Mouse (Mus musculus): ENCODE measurements around the gene Cdk2ap2. TPM values are rescaled to one million over a fixed set of nuclear protein-coding genes. Genes with fewer than 3 reads are reported as not detected.
A peak's percentile ranks its signal among the peaks of the same experiment; 100 is the strongest.

The Cdk2ap2 gene
- total RNA-seq, 4 experiments from 2014 or later: 100 to 146 (median 129) TPM

DNA sequence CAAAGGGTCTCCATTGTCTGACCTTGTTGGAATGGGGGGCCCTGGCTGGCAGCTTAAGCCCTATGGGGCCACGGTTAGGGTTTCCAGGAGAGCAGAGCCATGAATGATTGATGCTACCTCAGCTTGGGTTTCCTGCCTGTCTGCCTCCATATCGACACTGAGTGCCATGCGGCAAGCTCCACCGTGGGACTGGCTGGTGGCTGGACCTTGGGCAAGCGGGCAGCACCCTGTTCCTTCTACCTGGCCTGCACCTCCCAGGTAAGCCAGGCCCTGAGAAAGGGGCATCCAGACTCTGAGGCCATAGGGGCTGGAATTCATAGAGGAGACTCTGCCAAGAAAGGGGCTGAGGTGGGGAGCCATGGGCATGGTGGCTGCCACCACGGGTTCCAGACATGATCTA, 43.2 kb downstream of the Cdk2ap2 start:
- no peak for DNase-seq

DNA sequence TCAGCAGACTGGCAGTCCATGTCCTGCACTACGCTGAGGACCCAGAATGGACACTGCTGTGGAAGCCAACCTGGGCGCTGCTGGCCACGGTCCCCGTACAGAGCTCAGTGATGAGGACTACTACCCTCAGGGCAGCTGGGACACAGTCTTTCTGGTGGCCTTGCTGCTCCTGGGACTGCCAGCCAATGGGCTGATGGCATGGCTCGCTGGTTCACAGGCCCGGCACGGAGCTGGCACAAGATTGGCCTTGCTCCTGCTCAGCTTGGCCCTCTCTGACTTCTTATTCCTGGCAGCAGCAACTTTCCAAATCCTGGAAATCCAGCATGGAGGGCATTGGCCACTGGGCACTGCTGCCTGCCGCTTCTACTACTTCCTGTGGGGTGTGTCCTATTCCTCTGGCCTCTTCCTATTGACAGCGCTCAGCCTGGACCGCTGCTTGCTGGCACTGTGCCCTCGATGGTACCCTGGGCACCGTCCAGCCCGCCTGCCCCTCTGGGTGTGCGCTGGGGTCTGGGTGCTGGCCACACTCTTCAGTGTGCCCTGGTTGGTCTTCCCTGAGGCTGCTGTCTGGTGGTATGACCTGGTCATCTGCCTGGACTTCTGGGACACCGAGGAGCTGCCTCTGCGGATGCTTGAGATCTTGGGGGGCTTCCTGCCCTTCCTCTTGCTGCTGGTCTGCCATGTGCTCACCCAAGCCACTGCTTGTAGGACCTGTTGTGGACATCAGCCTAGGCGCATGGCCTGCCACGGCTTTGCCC, 45.6 kb downstream of the Cdk2ap2 start:
- no peak for DNase-seq

DNA sequence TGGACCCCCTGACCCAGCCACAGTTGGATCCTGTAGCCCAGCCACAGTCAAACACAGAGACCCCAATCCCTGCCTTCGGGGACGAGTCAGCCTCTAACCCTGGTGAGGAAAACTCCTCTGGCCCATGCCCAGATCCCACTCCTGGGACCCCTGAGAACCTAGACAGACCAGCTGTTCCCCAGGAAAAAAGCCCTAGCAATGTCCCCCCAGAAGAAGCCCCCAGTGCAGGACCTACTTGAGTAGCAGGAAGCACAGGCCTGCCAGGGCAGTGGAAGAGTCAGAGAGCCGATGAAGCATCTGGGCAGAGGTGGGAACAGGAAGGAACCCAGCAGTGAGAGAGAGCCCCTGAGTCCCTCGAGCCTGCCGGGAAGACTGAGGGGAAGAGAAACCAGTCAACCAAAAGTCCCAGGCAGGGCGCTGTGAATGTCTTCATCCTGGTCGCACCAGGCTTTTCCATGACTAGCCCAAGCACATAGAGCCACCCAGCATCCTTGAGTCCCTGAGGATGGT, 46.8 kb downstream of the Cdk2ap2 start, which contains the start of gene Cabp4:
Gene Cabp4 (minus strand): TSS at position 275 of the 510 bp plus-strand sequence.
- DNase-seq: no peak

DNA sequence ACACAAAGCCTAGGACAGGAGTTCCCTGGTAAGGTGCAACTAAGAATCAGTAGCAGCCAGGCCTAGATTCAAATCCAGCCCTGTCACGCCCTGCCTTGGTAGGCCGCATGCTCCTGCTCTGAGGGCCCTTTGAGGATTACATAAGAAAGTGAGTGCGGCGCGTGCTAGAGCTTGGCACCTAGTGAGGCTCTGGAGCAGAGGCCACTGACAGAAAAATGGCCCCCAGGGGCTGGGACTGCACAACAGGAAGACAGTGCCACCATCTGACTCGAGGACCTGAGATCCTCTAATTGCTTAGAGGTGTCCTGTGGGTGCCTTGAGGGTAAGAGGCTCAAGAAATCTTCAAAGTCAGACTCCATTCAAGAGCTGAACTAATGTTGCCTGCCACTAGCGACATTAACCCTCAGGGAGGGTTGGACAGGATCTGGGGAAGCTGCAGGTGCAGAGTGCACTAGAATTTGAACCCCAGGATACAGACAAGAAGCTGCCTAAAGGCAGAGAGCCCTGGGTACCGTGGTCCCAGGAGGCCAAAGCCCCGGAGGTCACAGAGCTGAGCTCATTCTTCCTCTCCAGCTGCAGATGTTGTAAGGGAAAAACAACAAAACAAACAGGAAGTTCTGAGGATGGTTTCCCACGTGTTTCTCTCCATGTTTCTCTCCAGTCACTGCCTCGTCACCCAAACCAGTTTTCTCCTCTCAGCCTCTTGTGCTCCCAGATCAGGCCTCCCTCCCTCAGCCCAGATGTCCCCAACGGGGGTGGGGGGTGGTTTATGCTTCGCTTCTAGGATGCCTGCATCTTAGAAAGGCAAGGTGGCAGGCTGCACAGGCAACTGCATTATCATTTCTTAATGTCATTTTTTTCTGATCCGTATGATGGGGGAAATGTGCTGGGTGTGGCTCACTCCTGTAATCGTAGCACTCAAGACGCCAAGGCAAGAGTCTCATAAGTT, 47.8 kb downstream of the Cdk2ap2 start:
- no peak for DNase-seq

DNA sequence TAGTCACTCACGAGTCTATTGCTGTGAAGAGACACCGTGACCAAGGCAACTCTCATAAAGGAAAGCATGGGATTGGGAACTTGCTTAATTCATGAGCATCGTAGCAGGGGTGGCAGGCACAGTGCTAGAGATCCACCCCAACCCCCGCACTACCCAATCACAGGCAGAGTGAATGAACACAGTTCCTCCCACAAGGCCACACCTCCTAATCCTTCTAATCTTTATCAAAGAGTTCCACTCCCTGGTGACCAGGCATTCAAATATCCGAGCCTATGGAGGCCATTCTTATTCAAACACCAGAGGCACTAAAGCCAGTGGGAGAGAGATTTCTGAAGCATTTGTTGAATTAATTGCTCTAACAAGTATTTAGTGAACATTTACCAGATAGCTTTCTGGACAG, 49.0 kb downstream of the Cdk2ap2 start:
- DNase-seq: no peak

DNA sequence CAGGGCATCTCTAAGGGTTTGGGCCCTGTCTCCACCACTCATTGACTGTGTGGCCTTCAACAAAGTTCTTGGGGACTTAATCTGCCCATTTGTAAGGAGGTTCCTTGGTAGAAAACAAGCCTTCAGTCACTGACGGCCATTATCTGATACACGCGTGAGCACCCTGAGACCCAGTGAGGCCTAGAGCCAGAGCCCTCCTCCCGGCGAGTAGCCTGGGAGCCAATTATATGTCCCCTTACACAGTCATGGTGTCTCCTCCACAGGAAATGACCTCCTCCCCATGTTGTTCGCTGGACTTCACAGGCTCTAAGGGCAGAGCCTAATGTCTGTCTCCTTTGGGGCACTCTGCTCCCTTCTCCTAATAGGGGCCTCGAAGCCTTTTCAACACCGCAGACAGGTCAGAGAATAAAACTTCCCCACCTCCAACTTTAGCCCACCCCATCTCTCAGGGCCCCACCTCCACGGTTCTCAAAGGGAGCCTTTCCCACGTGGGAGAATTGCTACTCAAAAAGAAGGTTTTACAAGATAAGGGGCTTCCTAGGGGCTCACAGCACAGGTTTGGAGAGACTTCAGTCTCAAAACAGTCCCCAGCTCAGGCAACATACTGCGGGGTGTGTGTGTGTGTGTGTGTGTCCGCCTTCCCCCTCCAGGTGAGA, 49.5 kb downstream of the Cdk2ap2 start:
- no peak for DNase-seq

DNA sequence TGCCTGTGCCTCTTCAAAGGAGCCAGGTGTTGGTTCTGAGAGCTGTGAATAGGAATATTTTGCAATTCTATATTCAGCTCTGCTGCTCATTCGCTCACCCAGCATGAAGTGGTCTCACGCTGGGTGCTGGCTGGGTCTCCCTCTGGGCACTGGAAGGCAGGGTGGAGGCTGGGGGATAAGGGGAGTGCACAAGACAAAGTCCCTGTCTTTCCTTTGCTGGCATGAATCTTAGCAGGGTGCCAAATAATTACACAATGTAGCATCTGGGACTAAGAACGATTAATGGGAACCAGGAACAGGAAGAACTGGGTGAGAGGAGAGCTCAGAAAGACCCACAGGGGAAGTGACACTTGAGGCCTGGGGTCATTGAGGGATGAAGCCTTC, 50.0 kb downstream of the Cdk2ap2 start:
- no peak for DNase-seq

DNA sequence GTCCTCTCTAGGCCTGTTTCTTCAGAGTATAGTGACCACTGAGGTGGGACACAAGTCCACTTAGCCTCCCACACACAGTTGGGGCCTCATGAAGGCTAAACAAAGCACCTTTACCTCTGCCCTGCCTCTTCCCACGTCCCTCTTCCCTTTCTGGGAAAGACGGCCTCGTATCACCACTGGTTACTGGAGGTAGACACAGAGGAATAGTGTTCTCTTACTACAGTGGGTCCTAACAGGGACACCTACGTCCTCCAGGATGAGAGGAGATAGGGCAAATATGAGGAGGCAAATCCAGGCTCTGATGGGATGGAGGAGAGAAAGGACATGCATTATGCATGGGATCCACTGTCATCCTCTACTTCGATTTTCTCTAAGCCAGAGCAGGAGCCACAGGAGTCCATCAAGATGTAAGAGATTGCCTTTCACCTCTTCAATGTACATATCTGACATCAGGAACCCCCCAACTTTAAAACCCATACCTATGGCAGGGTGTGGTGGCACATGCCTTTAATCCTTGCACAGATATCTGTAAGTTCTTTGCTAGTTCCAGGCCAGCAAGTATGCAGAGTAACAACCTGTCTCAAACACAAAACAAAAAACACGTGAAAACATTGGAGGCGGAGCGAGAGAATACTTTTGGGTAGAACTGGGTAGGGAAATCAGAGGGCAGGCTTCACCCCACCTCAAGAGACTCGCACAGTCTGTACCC, 51.0 kb downstream of the Cdk2ap2 start:
- no peak for DNase-seq

DNA sequence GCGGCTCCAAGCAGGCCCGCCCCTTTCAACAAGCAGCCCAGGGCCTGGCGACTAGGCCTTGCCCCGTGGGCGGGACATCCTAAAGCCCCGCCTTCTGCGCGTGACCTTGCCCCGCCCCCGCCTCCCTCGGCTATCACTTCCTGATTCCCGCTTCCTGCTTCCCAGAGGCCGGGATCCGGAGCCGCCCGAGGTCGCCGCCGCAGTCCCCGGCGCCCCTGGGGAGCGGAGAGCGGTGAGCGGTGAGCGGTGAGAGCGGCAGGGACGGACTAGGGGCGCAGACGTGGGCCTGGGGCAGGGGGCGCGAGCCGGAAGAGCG, 51.5 kb downstream of the Cdk2ap2 start, which contains the start of gene Coro1b:
Gene Coro1b (plus strand): TSS at position 129 of the 316 bp plus-strand sequence.
- DNase-seq: peak; percentile 96

Other genes starting within 250 kb of the Cdk2ap2 start
- gene Chka, start 245.4 kb upstream of the Cdk2ap2 start, total RNA-seq (2022): 100 to 1,000 TPM in 1 of 4 experiments, 10 to 100 TPM in 3; 69.8 to 329 (median 93.5) TPM
- gene Tcirg1, start 190.0 kb upstream of the Cdk2ap2 start, total RNA-seq (2022): 100 to 1,000 TPM in 2 of 4 experiments, 10 to 100 TPM in 2; 55.6 to 133 (median 95.0) TPM
- gene Ndufs8, start 184.4 kb upstream of the Cdk2ap2 start, total RNA-seq (2022): 100 to 1,000 TPM; 241 to 358 (median 291) TPM
- 100 to 1,000 TPM in 2 of 4 experiments, 10 to 100 TPM in 2; 35.5 to 262 (median 145) TPM for gene Aldh3b1, start 167.4 kb upstream of the Cdk2ap2 start, total RNA-seq (2022)
- 10 to 100 TPM; 69.4 to 85.5 (median 71.5) TPM for gene Unc93b1, start 162.0 kb upstream of the Cdk2ap2 start, total RNA-seq (2022)
- gene Aldh3b3, start 138.5 kb upstream of the Cdk2ap2 start, total RNA-seq (2022): 1 to 10 TPM in 2 of 4 experiments, under 1 TPM in 2; 0.11 to 1.5 (median 0.88) TPM
- gene Aldh3b2, start 124.9 kb upstream of the Cdk2ap2 start, total RNA-seq (2022): 10 to 100 TPM in 2 of 4 experiments, 1 to 10 TPM in 2; 4.5 to 15.8 (median 9.7) TPM
- gene Acy3, start 110.6 kb upstream of the Cdk2ap2 start, total RNA-seq (2022): 10 to 100 TPM; 17.9 to 37.7 (median 23.4) TPM
- not detected for gene Tbx10, start 104.4 kb upstream of the Cdk2ap2 start, total RNA-seq (2022)
- gene Nudt8, start 96.6 kb upstream of the Cdk2ap2 start, total RNA-seq (2022): 10 to 100 TPM; 22.8 to 27.3 (median 24.7) TPM
- 1 to 10 TPM in 3 of 4 experiments, under 1 TPM in 1; 0.61 to 1.7 (median 1.3) TPM for gene Gm49405, start 96.6 kb upstream of the Cdk2ap2 start, total RNA-seq (2022)
- gene Doc2g, start 93.9 kb upstream of the Cdk2ap2 start, total RNA-seq (2022): 1 to 10 TPM; 1.5 to 2.5 (median 1.7) TPM
- 100 to 1,000 TPM; 235 to 340 (median 280) TPM for gene Ndufv1, start 84.4 kb upstream of the Cdk2ap2 start, total RNA-seq (2022)
- gene Gstp1, start 59.2 kb upstream of the Cdk2ap2 start, total RNA-seq (2022): 100 to 1,000 TPM; 366 to 409 (median 394) TPM
- 10 to 100 TPM; 45.4 to 79.1 (median 67.8) TPM for gene Gstp2, start 51.2 kb upstream of the Cdk2ap2 start, total RNA-seq (2022)
- gene Gstp3, start 37.6 kb upstream of the Cdk2ap2 start, total RNA-seq (2022): 1 to 10 TPM in 1 of 4 experiments, under 1 TPM in 3; 0.56 to 1.1 (median 0.77) TPM
- not detected for gene Cabp2, start 15.6 kb upstream of the Cdk2ap2 start, total RNA-seq (2022)
- 100 to 1,000 TPM in 1 of 4 experiments, 10 to 100 TPM in 3; 57.1 to 119 (median 84.1) TPM for gene Pitpnm1, start 2.8 kb downstream of the Cdk2ap2 start, total RNA-seq (2022)
- 100 to 1,000 TPM; 129 to 143 (median 134) TPM for gene Aip, start 28.7 kb downstream of the Cdk2ap2 start, total RNA-seq (2022)
- under 1 TPM in 2 of 4 experiments, not detected in 2; 0.06 to 0.08 TPM for gene Gpr152, start 42.6 kb downstream of the Cdk2ap2 start, total RNA-seq (2022)
- gene Cabp4, start 46.9 kb downstream of the Cdk2ap2 start, total RNA-seq (2022): under 1 TPM; 0.23 to 0.59 (median 0.39) TPM
- gene Coro1b, start 51.4 kb downstream of the Cdk2ap2 start, total RNA-seq (2022): 100 to 1,000 TPM; 174 to 210 (median 184) TPM
- gene Ptprcap, start 56.4 kb downstream of the Cdk2ap2 start, total RNA-seq (2022): 1 to 10 TPM; 2.2 to 4.4 (median 3.4) TPM
- gene Rps6kb2, start 66.2 kb downstream of the Cdk2ap2 start, total RNA-seq (2022): 10 to 100 TPM; 29.2 to 53.0 (median 46.7) TPM
- 1 to 10 TPM; 3.6 to 6.8 (median 5.2) TPM for gene Carns1, start 78.3 kb downstream of the Cdk2ap2 start, total RNA-seq (2022)
- 1 to 10 TPM; 1.6 to 2.8 (median 1.9) TPM for gene Tbc1d10c, start 94.1 kb downstream of the Cdk2ap2 start, total RNA-seq (2022)
- gene Ppp1ca, start 94.9 kb downstream of the Cdk2ap2 start, total RNA-seq (2022): 100 to 1,000 TPM; 371 to 396 (median 387) TPM
- 10 to 100 TPM in 3 of 4 experiments, 1 to 10 TPM in 1; 8.7 to 14.3 (median 11.9) TPM for gene Rad9a, start 104.5 kb downstream of the Cdk2ap2 start, total RNA-seq (2022)
- 10 to 100 TPM in 1 of 4 experiments, 1 to 10 TPM in 3; 4.5 to 14.4 (median 7.6) TPM for gene Clcf1, start 117.1 kb downstream of the Cdk2ap2 start, total RNA-seq (2022)
- gene AC109138.7, start 117.2 kb downstream of the Cdk2ap2 start, total RNA-seq (2022): not detected
- gene Pold4, start 134.7 kb downstream of the Cdk2ap2 start, total RNA-seq (2022): 10 to 100 TPM; 39.0 to 53.5 (median 52.4) TPM
- gene Ssh3, start 172.0 kb downstream of the Cdk2ap2 start, total RNA-seq (2022): 10 to 100 TPM; 30.8 to 55.1 (median 46.6) TPM
- 10 to 100 TPM in 1 of 4 experiments, 1 to 10 TPM in 3; 4.3 to 10.6 (median 6.8) TPM for gene Ankrd13d, start 186.0 kb downstream of the Cdk2ap2 start, total RNA-seq (2022)
- 10 to 100 TPM; 42.3 to 71.6 (median 53.0) TPM for gene Grk2, start 209.0 kb downstream of the Cdk2ap2 start, total RNA-seq (2022)

Measured in adrenal gland, adult 8-10 months (tissue).